Mouse (Mus musculus): ENCODE data around the gene Rmdn2. TPM values are rescaled to one million over a fixed set of nuclear protein-coding genes. Genes with fewer than 3 reads are reported as not detected.

The Rmdn2 gene
- 9.3 and 10.6 TPM in 2 replicates for polyA plus RNA-seq (2012; ENCODE audit: insufficient read depth, insufficient read length, missing spikeins)

- peaks cover 4% of the 10 kb centered on the region; the same call in 1 of the 2 replicates for H3K4me1 ChIP-seq (ENCODE audit: control insufficient read depth, insufficient read depth, insufficient read length, low read length)
- H3K4me3 ChIP-seq (ENCODE audit: insufficient read depth, low read depth, low read length): no peak within 1 kb of the TSS
- no peak within 1 kb of the TSS for H3K27ac ChIP-seq (replicated peaks; ENCODE audit: low read depth, low read length)
These were observed at the start of gene Rmdn2 for GRCm38 (mm10) chr17:79611545-79611944. Gene Rmdn2, plus strand, starts transcription at chr17:79611863.

- H3K4me3 ChIP-seq (ENCODE audit: insufficient read depth, low read depth, low read length): no peak overlapping the region
- no peak overlapping the region for H3K27ac ChIP-seq (replicated peaks; ENCODE audit: low read depth, low read length)
- H3K4me1 ChIP-seq (ENCODE audit: control insufficient read depth, insufficient read depth, insufficient read length, low read length): no peaks in the 10 kb centered on the region
These were observed 48.5 kb upstream of the Rmdn2 start for GRCm38 (mm10) chr17:79563067-79563620.

GRCm38 (mm10) chr17:79563721-79564120 lies 47.9 kb upstream of the Rmdn2 start:
- H3K4me3 ChIP-seq (ENCODE audit: insufficient read depth, low read depth, low read length): no peak overlapping the region
- H3K27ac ChIP-seq (replicated peaks; ENCODE audit: low read depth, low read length): no peak overlapping the region
- no peaks in the 10 kb centered on the region for H3K4me1 ChIP-seq (ENCODE audit: control insufficient read depth, insufficient read depth, insufficient read length, low read length)

- Histone ChIP-seq H3K4me1 (ENCODE audit: control insufficient read depth, insufficient read depth, insufficient read length, low read length) (no peaks in the 10 kb centered on the region), H3K27ac (replicated peaks; ENCODE audit: low read depth, low read length) (no peak overlapping the region), H3K4me3 (ENCODE audit: insufficient read depth, low read depth, low read length) (no peak overlapping the region)
These were observed 46.3 kb upstream of the Rmdn2 start for GRCm38 (mm10) chr17:79565241-79565961.

GRCm38 (mm10) chr17:79568401-79568800 lies 43.3 kb upstream of the Rmdn2 start:
- no peak overlapping the region for H3K4me3 ChIP-seq (ENCODE audit: insufficient read depth, low read depth, low read length)
- H3K4me1 ChIP-seq (ENCODE audit: control insufficient read depth, insufficient read depth, insufficient read length, low read length): no peaks in the 10 kb centered on the region

GRCm38 (mm10) chr17:79578328-79578727 lies 33.3 kb upstream of the Rmdn2 start:
- H3K27ac ChIP-seq (replicated peaks; ENCODE audit: low read depth, low read length): no peak overlapping the region
- H3K4me3 ChIP-seq (ENCODE audit: insufficient read depth, low read depth, low read length): no peak overlapping the region
- H3K4me1 ChIP-seq (ENCODE audit: control insufficient read depth, insufficient read depth, insufficient read length, low read length): no peaks in the 10 kb centered on the region

More at GRCm38 (mm10) chr17:79568401-79568800, 43.3 kb upstream of the Rmdn2 start:
- no peak overlapping the region for H3K27ac ChIP-seq (replicated peaks; ENCODE audit: low read depth, low read length)

GRCm38 (mm10) chr17:79580264-79580920 lies 31.3 kb upstream of the Rmdn2 start:
- Histone ChIP-seq H3K27ac (replicated peaks; ENCODE audit: low read depth, low read length) (no peak overlapping the region), H3K4me3 (ENCODE audit: insufficient read depth, low read depth, low read length) (no peak overlapping the region), H3K4me1 (ENCODE audit: control insufficient read depth, insufficient read depth, insufficient read length, low read length) (no peaks in the 10 kb centered on the region)

- H3K4me3 ChIP-seq (ENCODE audit: insufficient read depth, low read depth, low read length): no peak overlapping the region
- no peaks in the 10 kb centered on the region for H3K4me1 ChIP-seq (ENCODE audit: control insufficient read depth, insufficient read depth, insufficient read length, low read length)
- no peak overlapping the region for H3K27ac ChIP-seq (replicated peaks; ENCODE audit: low read depth, low read length)
These were observed 28.2 kb upstream of the Rmdn2 start for GRCm38 (mm10) chr17:79583466-79583865.

- H3K4me3 ChIP-seq (ENCODE audit: insufficient read depth, low read depth, low read length): no peak overlapping the region
- H3K4me1 ChIP-seq (ENCODE audit: control insufficient read depth, insufficient read depth, insufficient read length, low read length): no peaks in the 10 kb centered on the region
- H3K27ac ChIP-seq (replicated peaks; ENCODE audit: low read depth, low read length): no peak overlapping the region
These were observed 27.3 kb upstream of the Rmdn2 start for GRCm38 (mm10) chr17:79584246-79584800.

GRCm38 (mm10) chr17:79589913-79590312 lies 21.8 kb upstream of the Rmdn2 start:
- Histone ChIP-seq H3K4me3 (ENCODE audit: insufficient read depth, low read depth, low read length) (no peak overlapping the region), H3K4me1 (ENCODE audit: control insufficient read depth, insufficient read depth, insufficient read length, low read length) (no peaks in the 10 kb centered on the region), H3K27ac (replicated peaks; ENCODE audit: low read depth, low read length) (no peak overlapping the region)

GRCm38 (mm10) chr17:79595996-79596395 lies 15.7 kb upstream of the Rmdn2 start:
- H3K4me3 ChIP-seq (ENCODE audit: insufficient read depth, low read depth, low read length): no peak overlapping the region
- H3K27ac ChIP-seq (replicated peaks; ENCODE audit: low read depth, low read length): no peak overlapping the region
- peaks cover 4% of the 10 kb centered on the region; the same call in 1 of the 2 replicates for H3K4me1 ChIP-seq (ENCODE audit: control insufficient read depth, insufficient read depth, insufficient read length, low read length)

- Histone ChIP-seq H3K27ac (replicated peaks; ENCODE audit: low read depth, low read length) (no peak overlapping the region), H3K4me1 (ENCODE audit: control insufficient read depth, insufficient read depth, insufficient read length, low read length) (peaks cover 4% of the 10 kb centered on the region; the same call in 1 of the 2 replicates)
These were observed 13.5 kb upstream of the Rmdn2 start for GRCm38 (mm10) chr17:79598151-79598550.

GRCm38 (mm10) chr17:79598596-79599577 lies 12.8 kb upstream of the Rmdn2 start:
- Histone ChIP-seq H3K4me1 (ENCODE audit: control insufficient read depth, insufficient read depth, insufficient read length, low read length) (peaks cover 4% of the 10 kb centered on the region; the same call in 1 of the 2 replicates), H3K27ac (replicated peaks; ENCODE audit: low read depth, low read length) (peak overlapping the region; percentile 31; the same call in 1 of the 2 replicates), H3K4me3 (ENCODE audit: insufficient read depth, low read depth, low read length) (no peak overlapping the region)

More at GRCm38 (mm10) chr17:79598151-79598550, 13.5 kb upstream of the Rmdn2 start:
- H3K4me3 ChIP-seq (ENCODE audit: insufficient read depth, low read depth, low read length): no peak overlapping the region

GRCm38 (mm10) chr17:79600108-79600507 lies 11.6 kb upstream of the Rmdn2 start:
- Histone ChIP-seq H3K27ac (replicated peaks; ENCODE audit: low read depth, low read length) (0 out of 2 replicates have a peak overlapping the region, but pooled peaks have one; percentile 17), H3K4me1 (ENCODE audit: control insufficient read depth, insufficient read depth, insufficient read length, low read length) (peaks cover 4% of the 10 kb centered on the region; the same call in 1 of the 2 replicates), H3K4me3 (ENCODE audit: insufficient read depth, low read depth, low read length) (no peak overlapping the region)

Measured in brown adipose tissue, adult 24 weeks (tissue).